ENCODE assay signal across 25 mouse cellular contexts in genomic region chr3:79948151-79948550, GRCm38 (mm10).
DNase-seq lines count a peak whose midpoint lies in the region; ATAC-seq lines count a peak whose summit lies in the region.
"Had no signal": no experiment of that assay in that cellular context is flagged by ENCODE, and none has a peak within 500 bp of the region (broad histone marks: within the 10 kb centered on the region; RNA-seq: fewer than 3 reads in every experiment).

No protein-coding gene starts in this region.

- H3K36me3 ChIP-seq in heart, embryonic 12.5 days = peaks cover 3% of the 10 kb centered on the region
- H3K36me3 ChIP-seq in kidney, embryonic 16.5 days (ENCODE audit: insufficient read depth, low read length) = no peaks in the 10 kb centered on the region
- H3K36me3 ChIP-seq: embryonic facial prominence, embryonic 13.5 days; hindbrain, embryonic 13.5 days; limb, embryonic 15.5 days; neural tube, embryonic 13.5 days had no signal

- no peaks in the 10 kb centered on the region for H3K27me3 ChIP-seq in heart, embryonic 12.5 days (replicated peaks)
- H3K27me3 ChIP-seq in kidney, embryonic 16.5 days (ENCODE audit: insufficient read depth, low read length) = no peaks in the 10 kb centered on the region
- H3K27me3 ChIP-seq: embryonic facial prominence, embryonic 13.5 days; hindbrain, embryonic 13.5 days; limb, embryonic 15.5 days; neural tube, embryonic 13.5 days had no signal

- no peak for DNase-seq in heart, adult 8-10 months (ENCODE audit: low spot score)
- DNase-seq in kidney, postnatal 4 days = no peak
- DNase-seq in NIH3T3 (ENCODE audit: low read depth) = peak; percentile 65
- DNase-seq in thymus, postnatal 25 days = no peak
- DNase-seq: adrenal gland, postnatal 10 days; cerebellum, adult 2 months; cerebellum, postnatal 25 days; left cerebral cortex, postnatal 4 days; midbrain, embryonic 14.5 days; retina, postnatal 1 day; right cerebral cortex, postnatal 25 days; spleen, adult 18-20 months; thymus, adult 18-20 months; thymus, postnatal 4 days had no signal

- 0 out of 2 replicates have a peak overlapping the region, but pooled peaks have one; percentile 56 for H3K27ac ChIP-seq in heart, embryonic 12.5 days (ENCODE audit: poor library complexity, severe bottlenecking)
- H3K27ac ChIP-seq in kidney, embryonic 16.5 days (ENCODE audit: low read length) = peak overlapping the region; percentile 66; the same call in 1 of the 2 replicates
- H3K27ac ChIP-seq in brown adipose tissue, adult 24 weeks (replicated peaks; ENCODE audit: low read depth, low read length) = peak overlapping the region; percentile 45; the same call in 1 of the 2 replicates
- H3K27ac ChIP-seq: embryonic facial prominence, embryonic 13.5 days; hindbrain, embryonic 13.5 days; kidney, postnatal 0 days; limb, embryonic 15.5 days; liver, embryonic 14.5 days; neural tube, embryonic 13.5 days had no signal

- H3K9ac ChIP-seq in heart, embryonic 12.5 days = no peak overlapping the region
- no peak overlapping the region for H3K9ac ChIP-seq in kidney, embryonic 16.5 days (replicated peaks; ENCODE audit: low read length)
- H3K9ac ChIP-seq: embryonic facial prominence, embryonic 13.5 days; hindbrain, embryonic 13.5 days; limb, embryonic 15.5 days; liver, embryonic 14.5 days; neural tube, embryonic 13.5 days had no signal

- peaks cover 14% of the 10 kb centered on the region for H3K4me1 ChIP-seq in heart, embryonic 12.5 days (replicated peaks)
- peaks cover 4% of the 10 kb centered on the region; the same call in 1 of the 2 replicates for H3K4me1 ChIP-seq in kidney, embryonic 16.5 days (ENCODE audit: insufficient read depth, low read length)
- H3K4me1 ChIP-seq in brown adipose tissue, adult 24 weeks (ENCODE audit: control insufficient read depth, insufficient read depth, insufficient read length, low read length) = peaks cover 13% of the 10 kb centered on the region
- H3K4me1 ChIP-seq: embryonic facial prominence, embryonic 13.5 days; hindbrain, embryonic 13.5 days; limb, embryonic 15.5 days; neural tube, embryonic 13.5 days had no signal

- WGBS in heart, embryonic 12.5 days = 74% methylated on average over 2 of the region's 2 CpGs
- WGBS in kidney, embryonic 16.5 days = 75% methylated on average over 2 of the region's 2 CpGs

- no peak for ATAC-seq in heart, embryonic 12.5 days (ENCODE audit: insufficient number of reproducible peaks, low FRiP score)
- ATAC-seq in kidney, embryonic 16.5 days (ENCODE audit: low FRiP score, low TSS enrichment) = no peak
- ATAC-seq: activated CD4-positive, CD25-positive, alpha-beta regulatory T cell, adult 4 months; forebrain, embryonic 14.5 days had no signal

- no peak overlapping the region for H3K4me2 ChIP-seq in heart, embryonic 12.5 days
- no peak overlapping the region for H3K4me2 ChIP-seq in kidney, embryonic 16.5 days (replicated peaks; ENCODE audit: low read depth, low read length)
- H3K4me2 ChIP-seq: embryonic facial prominence, embryonic 13.5 days; hindbrain, embryonic 13.5 days; limb, embryonic 15.5 days; neural tube, embryonic 13.5 days had no signal

- H3K4me3 ChIP-seq in heart, embryonic 12.5 days = no peak overlapping the region
- H3K4me3 ChIP-seq in kidney, embryonic 16.5 days (ENCODE audit: low read length) = no peak overlapping the region
- H3K4me3 ChIP-seq in brown adipose tissue, adult 24 weeks (ENCODE audit: insufficient read depth, low read depth, low read length) = no peak overlapping the region
- H3K4me3 ChIP-seq: embryonic facial prominence, embryonic 13.5 days; hindbrain, embryonic 13.5 days; limb, embryonic 15.5 days; neural tube, embryonic 13.5 days had no signal

- no peaks in the 10 kb centered on the region for H3K9me3 ChIP-seq in heart, embryonic 12.5 days (replicated peaks)
- no peaks in the 10 kb centered on the region for H3K9me3 ChIP-seq in kidney, embryonic 16.5 days (ENCODE audit: low read length)
- H3K9me3 ChIP-seq: embryonic facial prominence, embryonic 13.5 days; hindbrain, embryonic 13.5 days; limb, embryonic 15.5 days; neural tube, embryonic 13.5 days had no signal
